Comparison of ENCODE assay signal across 30 mouse cellular contexts in the genomic region with DNA sequence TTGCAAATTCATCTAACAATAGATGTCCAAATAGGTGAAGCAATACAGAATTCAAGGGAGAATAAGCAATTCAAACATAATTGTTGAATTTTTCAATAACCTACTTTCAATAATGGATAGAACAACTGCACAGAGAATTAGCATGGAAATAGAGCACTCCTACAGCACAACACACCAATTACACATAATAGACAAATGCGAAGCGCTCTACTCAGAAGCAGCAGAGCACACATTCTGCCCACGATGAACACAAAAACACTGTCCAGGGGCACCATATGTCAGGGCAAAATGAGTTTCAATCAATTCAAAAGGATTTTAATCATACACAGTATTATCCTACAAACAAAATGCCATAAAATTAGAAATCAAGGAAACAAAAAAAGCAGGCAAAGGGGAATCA. TPM values are rescaled to one million over a fixed set of nuclear protein-coding genes. Genes with fewer than 3 reads are reported as not detected.
DNase-seq lines count a peak whose midpoint lies in the region; ATAC-seq lines count a peak whose summit lies in the region.
"Had no signal": no experiment of that assay in that cellular context is flagged by ENCODE, and none has a peak within 500 bp of the region (broad histone marks: within the 10 kb centered on the region; RNA-seq: fewer than 3 reads in every experiment).

No protein-coding gene starts in this region.

- no peak overlapping the region for H3K9ac ChIP-seq in hindbrain, embryonic 12.5 days
- no peak overlapping the region for H3K9ac ChIP-seq in hindbrain, embryonic 13.5 days
- no peak overlapping the region for H3K9ac ChIP-seq in midbrain, embryonic 14.5 days (replicated peaks; ENCODE audit: low read length)
- no peak overlapping the region for H3K9ac ChIP-seq in forebrain, embryonic 16.5 days (replicated peaks; ENCODE audit: low read depth, low read length)
- H3K9ac ChIP-seq: embryonic facial prominence, embryonic 15.5 days; heart, embryonic 12.5 days; limb, embryonic 12.5 days; liver, embryonic 15.5 days; lung, embryonic 14.5 days; neural tube, embryonic 12.5 days; stomach, embryonic 15.5 days had no signal

- H3K9me3 ChIP-seq in hindbrain, embryonic 12.5 days (replicated peaks) = no peaks in the 10 kb centered on the region
- H3K9me3 ChIP-seq in hindbrain, embryonic 13.5 days = no peaks in the 10 kb centered on the region
- no peaks in the 10 kb centered on the region for H3K9me3 ChIP-seq in midbrain, embryonic 14.5 days (ENCODE audit: control insufficient read depth, low read length)
- H3K9me3 ChIP-seq in midbrain, embryonic 10.5 days (replicated peaks) = peaks cover 6% of the 10 kb centered on the region; the same call in 1 of the 2 replicates
- H3K9me3 ChIP-seq in forebrain, embryonic 16.5 days (ENCODE audit: control insufficient read depth, low read length) = no peaks in the 10 kb centered on the region
- H3K9me3 ChIP-seq: embryonic facial prominence, embryonic 10.5 days; embryonic facial prominence, embryonic 15.5 days; heart, embryonic 12.5 days; limb, embryonic 12.5 days; liver, embryonic 15.5 days; neural tube, embryonic 12.5 days; stomach, embryonic 15.5 days had no signal

- H3K4me2 ChIP-seq in hindbrain, embryonic 12.5 days (replicated peaks) = no peak overlapping the region
- H3K4me2 ChIP-seq in hindbrain, embryonic 13.5 days = no peak overlapping the region
- H3K4me2 ChIP-seq in midbrain, embryonic 14.5 days (ENCODE audit: low read length) = no peak overlapping the region
- H3K4me2 ChIP-seq in forebrain, embryonic 16.5 days (ENCODE audit: low read length) = no peak overlapping the region
- H3K4me2 ChIP-seq: embryonic facial prominence, embryonic 15.5 days; heart, embryonic 12.5 days; limb, embryonic 12.5 days; liver, embryonic 15.5 days; lung, embryonic 14.5 days; neural tube, embryonic 12.5 days; stomach, embryonic 15.5 days had no signal

- peak; percentile 32 for DNase-seq in midbrain, embryonic 14.5 days
- no peak for DNase-seq in midbrain, embryonic 10.5 days (ENCODE audit: low spot score)
- no peak for DNase-seq in frontal cortex, adult 2 months (ENCODE audit: extremely low spot score in 1 of 2, low spot score in 1 of 2)
- DNase-seq: adrenal gland, adult 2 months; adrenal gland, postnatal 36 days; B cell, adult 2 months; cerebellum, adult 2 months; cerebellum, postnatal 14 days; gastrocnemius, adult 2 months; gastrocnemius, postnatal 36 days; heart, adult 18-20 months; heart, postnatal 4 days; kidney, postnatal 14 days; lung, embryonic 14.5 days; lung, postnatal 14 days; right cerebral cortex, postnatal 25 days had no signal

- no peaks in the 10 kb centered on the region for H3K27me3 ChIP-seq in hindbrain, embryonic 12.5 days
- H3K27me3 ChIP-seq in hindbrain, embryonic 13.5 days = no peaks in the 10 kb centered on the region
- H3K27me3 ChIP-seq in midbrain, embryonic 14.5 days (ENCODE audit: control insufficient read depth, insufficient read depth, low read length) = no peaks in the 10 kb centered on the region
- H3K27me3 ChIP-seq in midbrain, embryonic 10.5 days (ENCODE audit: low read depth, poor library complexity, severe bottlenecking) = no peaks in the 10 kb centered on the region
- no peaks in the 10 kb centered on the region for H3K27me3 ChIP-seq in forebrain, embryonic 16.5 days (replicated peaks; ENCODE audit: control insufficient read depth, insufficient read depth, low read length)
- H3K27me3 ChIP-seq: embryonic facial prominence, embryonic 15.5 days; heart, embryonic 12.5 days; limb, embryonic 12.5 days; liver, embryonic 15.5 days; neural tube, embryonic 12.5 days; stomach, embryonic 15.5 days had no signal

- no peaks in the 10 kb centered on the region for H3K4me1 ChIP-seq in hindbrain, embryonic 12.5 days
- no peaks in the 10 kb centered on the region for H3K4me1 ChIP-seq in hindbrain, embryonic 13.5 days (replicated peaks)
- H3K4me1 ChIP-seq in midbrain, embryonic 14.5 days (ENCODE audit: control insufficient read depth, insufficient read depth, low read length) = no peaks in the 10 kb centered on the region
- H3K4me1 ChIP-seq in midbrain, embryonic 10.5 days = peaks cover 15% of the 10 kb centered on the region
- no peaks in the 10 kb centered on the region for H3K4me1 ChIP-seq in forebrain, embryonic 16.5 days (replicated peaks; ENCODE audit: control insufficient read depth, insufficient read depth, low read length)
- H3K4me1 ChIP-seq: embryonic facial prominence, embryonic 10.5 days; embryonic facial prominence, embryonic 15.5 days; heart, embryonic 12.5 days; limb, embryonic 12.5 days; liver, embryonic 15.5 days; neural tube, embryonic 12.5 days; stomach, embryonic 15.5 days had no signal

- H3K4me3 ChIP-seq in hindbrain, embryonic 12.5 days = no peak overlapping the region
- H3K4me3 ChIP-seq in hindbrain, embryonic 13.5 days = no peak overlapping the region
- H3K4me3 ChIP-seq in midbrain, embryonic 14.5 days (replicated peaks; ENCODE audit: low read depth, low read length) = no peak overlapping the region
- no peak overlapping the region for H3K4me3 ChIP-seq in midbrain, embryonic 10.5 days
- no peak overlapping the region for H3K4me3 ChIP-seq in forebrain, embryonic 16.5 days (replicated peaks; ENCODE audit: low read length)
- H3K4me3 ChIP-seq: embryonic facial prominence, embryonic 10.5 days; embryonic facial prominence, embryonic 15.5 days; gastrocnemius, adult 2 months; heart, embryonic 12.5 days; left cerebral cortex, adult 2 months; limb, embryonic 12.5 days; liver, embryonic 15.5 days; myocyte; neural tube, embryonic 12.5 days; stomach, embryonic 15.5 days had no signal

- H3K36me3 ChIP-seq in hindbrain, embryonic 12.5 days = no peaks in the 10 kb centered on the region
- no peaks in the 10 kb centered on the region for H3K36me3 ChIP-seq in hindbrain, embryonic 13.5 days
- H3K36me3 ChIP-seq in midbrain, embryonic 14.5 days (ENCODE audit: control insufficient read depth, insufficient read depth, low read length) = no peaks in the 10 kb centered on the region
- no peaks in the 10 kb centered on the region for H3K36me3 ChIP-seq in midbrain, embryonic 10.5 days
- no peaks in the 10 kb centered on the region for H3K36me3 ChIP-seq in forebrain, embryonic 16.5 days (ENCODE audit: control insufficient read depth, insufficient read depth)
- H3K36me3 ChIP-seq: embryonic facial prominence, embryonic 10.5 days; embryonic facial prominence, embryonic 15.5 days; heart, embryonic 12.5 days; limb, embryonic 12.5 days; liver, embryonic 15.5 days; neural tube, embryonic 12.5 days; stomach, embryonic 15.5 days had no signal

- H3K27ac ChIP-seq in hindbrain, embryonic 12.5 days = no peak overlapping the region
- no peak overlapping the region for H3K27ac ChIP-seq in hindbrain, embryonic 13.5 days
- H3K27ac ChIP-seq in midbrain, embryonic 14.5 days (replicated peaks; ENCODE audit: low read depth, low read length) = no peak overlapping the region
- H3K27ac ChIP-seq in midbrain, embryonic 10.5 days (replicated peaks) = no peak overlapping the region
- H3K27ac ChIP-seq in forebrain, embryonic 16.5 days (ENCODE audit: low read length) = no peak overlapping the region
- H3K27ac ChIP-seq: embryonic facial prominence, embryonic 10.5 days; embryonic facial prominence, embryonic 15.5 days; gastrocnemius, adult 2 months; left cerebral cortex, adult 2 months; limb, embryonic 12.5 days; liver, embryonic 15.5 days; neural tube, embryonic 12.5 days; stomach, embryonic 15.5 days had no signal

- peak; percentile 68; the same call in 1 of the 2 replicates for ATAC-seq in hindbrain, embryonic 12.5 days (ENCODE audit: low FRiP score)
- no peak for ATAC-seq in hindbrain, embryonic 13.5 days (ENCODE audit: low FRiP score)
- ATAC-seq in midbrain, embryonic 14.5 days (ENCODE audit: low FRiP score, low TSS enrichment) = no peak
- ATAC-seq in forebrain, embryonic 16.5 days = 0 out of 2 replicates have a peak, but pooled peaks have one; percentile 57
- ATAC-seq: activated CD4-positive, CD25-positive, alpha-beta regulatory T cell, adult 4 months; intestine, postnatal 0 days had no signal

- 72% methylated on average over 3 of the region's 3 CpGs for WGBS in hindbrain, embryonic 12.5 days
- 57% methylated on average over 3 of the region's 3 CpGs for WGBS in hindbrain, embryonic 13.5 days
- whole genome bisulfite sequencing in midbrain, embryonic 14.5 days = 55% methylated on average over 3 of the region's 3 CpGs
- 73% methylated on average over 3 of the region's 3 CpGs for WGBS in midbrain, embryonic 10.5 days
- WGBS in forebrain, embryonic 16.5 days = 44% methylated on average over 3 of the region's 3 CpGs

RNA-seq across cellular contexts. Expression of gene Ndn, which starts 43.9 kb away (rescaled TPM):
- polyA plus RNA-seq in hindbrain, embryonic 12.5 days (2016; fragmentation: Nextera tagmentation; extraction: Ambion mirVana) = 275 and 288 TPM in 2 replicates
- 501 and 528 TPM in 2 replicates for polyA plus RNA-seq in hindbrain, embryonic 13.5 days (2015; fragmentation: Nextera tagmentation; extraction: Ambion mirVana)
- polyA plus RNA-seq in midbrain, embryonic 14.5 days (2014; fragmentation: Nextera tagmentation; extraction: Ambion mirVana) = 622 and 693 TPM in 2 replicates
- 114 and 162 TPM in 2 replicates for polyA plus RNA-seq in midbrain, embryonic 10.5 days (2016; fragmentation: Nextera tagmentation; extraction: Ambion mirVana)
- 349 and 529 TPM in 2 replicates for polyA plus RNA-seq in forebrain, embryonic 16.5 days (2015; fragmentation: Nextera tagmentation; extraction: Ambion mirVana)
- polyA plus RNA-seq in frontal cortex, adult 2 months (2012; rRNA removed) = 110 and 122 TPM in 2 replicates

Comparison
In these comparisons a context has a peak if more than half of its experiments do, and no peak if none do; other contexts are left out.
1. ATAC-seq: peak in hindbrain, embryonic 12.5 days (single experiment) and forebrain, embryonic 16.5 days (single experiment); none in hindbrain, embryonic 13.5 days (single experiment) and midbrain, embryonic 14.5 days (single experiment).